8 mouse cellular contexts compared by ENCODE assay signal in genomic region chr4:119734352-119734751, GRCm38 (mm10). TPM values are rescaled to one million over a fixed set of nuclear protein-coding genes. Genes with fewer than 3 reads are reported as not detected.
DNase-seq lines count a peak whose midpoint lies in the region; ATAC-seq and TF ChIP-seq lines count a peak whose summit lies in the region.

No protein-coding gene starts in this region.

- peak overlapping the region; percentile 67; the same call in 1 of the 2 replicates for H3K4me3 ChIP-seq in spleen, adult 2 months (ENCODE audit: extremely low read depth, insufficient read depth, insufficient read length)
- H3K4me3 ChIP-seq in liver, embryonic 12.5 days: peak overlapping the region; percentile 64
- H3K4me3 ChIP-seq in stomach, postnatal 0 days (ENCODE audit: low read depth, low read length): peak overlapping the region; percentile 73

- no peaks in the 10 kb centered on the region for H3K36me3 ChIP-seq in spleen, adult 2 months (ENCODE audit: control insufficient read depth, insufficient read depth, low read length)
- no peaks in the 10 kb centered on the region for H3K36me3 ChIP-seq in liver, embryonic 12.5 days
- H3K36me3 ChIP-seq in stomach, postnatal 0 days (ENCODE audit: control insufficient read depth, insufficient read depth, low read length): no peaks in the 10 kb centered on the region

- H3K4me1 ChIP-seq in spleen, adult 2 months (ENCODE audit: control insufficient read depth, insufficient read depth, insufficient read length): peaks cover 11% of the 10 kb centered on the region
- H3K4me1 ChIP-seq in liver, embryonic 12.5 days: peaks cover 20% of the 10 kb centered on the region
- no peaks in the 10 kb centered on the region for H3K4me1 ChIP-seq in stomach, postnatal 0 days (replicated peaks; ENCODE audit: control insufficient read depth, insufficient read depth)

- no peak for TF ChIP-seq EP300 in stomach, postnatal 0 days (optimal IDR thresholded peaks at IDR 0.05)

- peak; percentile 2 for DNase-seq in embryo, embryonic 10.5 days (ENCODE audit: low spot score)
- DNase-seq in embryo, embryonic 10 days (ENCODE audit: low spot score): no peak
- DNase-seq in spleen, adult 2 months (ENCODE audit: low read depth in 1 of 2, low spot score in 2 of 2): no peak
- no peak for DNase-seq in spleen, adult 18-20 months
- no peak for DNase-seq in stomach, postnatal 0 days (ENCODE audit: low spot score)
- no peak for DNase-seq in right cerebral cortex, adult 18-20 months
- DNase-seq in layer of hippocampus, postnatal 25 days (ENCODE audit: extremely low spot score in 1 of 2, low spot score in 1 of 2): no peak

- no peak for TF ChIP-seq POLR2A in spleen, adult 2 months (IDR thresholded peaks at IDR 0.05; ENCODE audit: low read depth, low read length)

- no peaks in the 10 kb centered on the region for H3K9me3 ChIP-seq in liver, embryonic 12.5 days (replicated peaks)
- no peaks in the 10 kb centered on the region for H3K9me3 ChIP-seq in stomach, postnatal 0 days (ENCODE audit: control insufficient read depth, low read length)

- no peak for ATAC-seq in liver, embryonic 12.5 days
- ATAC-seq in stomach, postnatal 0 days (ENCODE audit: low FRiP score, low TSS enrichment): no peak

- no peak overlapping the region for H3K27ac ChIP-seq in spleen, adult 2 months (ENCODE audit: insufficient read depth, low read length)
- no peak overlapping the region for H3K27ac ChIP-seq in liver, embryonic 12.5 days
- H3K27ac ChIP-seq in stomach, postnatal 0 days (replicated peaks): no peak overlapping the region

- 0 out of 2 replicates have a peak, but pooled peaks cover 3% of the 10 kb centered on the region for H3K27me3 ChIP-seq in spleen, adult 2 months (ENCODE audit: control insufficient read depth, insufficient read depth, low read length)
- H3K27me3 ChIP-seq in liver, embryonic 12.5 days (replicated peaks): peaks cover 33% of the 10 kb centered on the region
- H3K27me3 ChIP-seq in stomach, postnatal 0 days (ENCODE audit: control insufficient read depth, insufficient read depth, low read length): no peaks in the 10 kb centered on the region

- TF ChIP-seq CTCF in spleen, adult 2 months (IDR thresholded peaks at IDR 0.05; ENCODE audit: extremely low read depth, insufficient read depth, insufficient read length, insufficient replicate concordance): no peak
- TF ChIP-seq CTCF in stomach, postnatal 0 days (IDR thresholded peaks at IDR 0.05; ENCODE audit: low read depth): no peak

- peak overlapping the region; percentile 35; the same call in 1 of the 2 replicates for H3K9ac ChIP-seq in liver, embryonic 12.5 days
- peak overlapping the region; percentile 69; the same call in 1 of the 2 replicates for H3K9ac ChIP-seq in stomach, postnatal 0 days (ENCODE audit: low read length)

- H3K4me2 ChIP-seq in liver, embryonic 12.5 days: peak overlapping the region; percentile 91
- peak overlapping the region; percentile 99 for H3K4me2 ChIP-seq in stomach, postnatal 0 days (replicated peaks; ENCODE audit: low read depth)

- WGBS in spleen, adult 2 months: 51% methylated on average over 4 of the region's 4 CpGs
- WGBS in liver, embryonic 12.5 days (ENCODE audit: insufficient replicate concordance): 29% methylated on average over 4 of the region's 4 CpGs
- WGBS in stomach, postnatal 0 days: 17% methylated on average over 4 of the region's 4 CpGs

RNA-seq across cellular contexts. Expression of gene Hivep3, which starts 0.8 kb away (rescaled TPM):
- polyA plus RNA-seq in spleen, adult 2 months (2012; rRNA removed): 8.7 and 10.4 TPM in 2 replicates
- polyA plus RNA-seq in liver, embryonic 12.5 days (2016; fragmentation: Nextera tagmentation; extraction: Ambion mirVana): 2.2 and 2.9 TPM in 2 replicates
- 6.0 and 7.1 TPM in 2 replicates for polyA plus RNA-seq in stomach, postnatal 0 days (2015; fragmentation: Nextera tagmentation; extraction: Ambion mirVana)
- total RNA-seq in layer of hippocampus, postnatal 25 days (2021): 10 to 100 TPM; 37.9 to 57.4 TPM
